Mouse (Mus musculus) kidney, postnatal 36 days (tissue): ENCODE measurements at regions not wholly inside any gene's neighbourhood (a gene's known extent, or its start where the extent isn't known, plus 50 kb on each side); places are given as distances from the start of the nearest gene placed in this dataset.

Experiments used
- DNase-seq, 2 experiments: peaks; one replicate each; pipeline ENCODE4 v3.0.0; 2021 to 2022; ENCODE audit warnings: mixed read lengths in 2 of 2

DNA sequence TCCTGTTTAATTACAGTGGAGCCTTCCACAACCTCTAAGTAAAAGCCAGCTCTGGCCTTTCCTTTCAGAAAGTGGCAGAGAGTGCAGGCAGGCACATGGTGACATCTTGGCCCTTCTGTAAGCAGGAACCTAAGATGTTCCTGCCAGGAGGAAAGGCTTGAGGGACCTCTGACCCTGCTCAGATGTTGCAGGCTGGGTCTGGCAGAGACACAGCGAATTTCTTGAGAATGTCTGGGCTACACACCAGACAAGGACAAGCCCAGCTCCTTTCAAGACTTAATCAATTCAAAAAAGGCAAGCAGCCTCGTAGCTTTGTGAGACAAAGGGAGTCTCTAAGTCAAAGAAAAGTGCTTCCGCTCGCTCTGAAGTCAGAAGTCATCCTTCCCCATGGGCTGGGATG lies 79.2 kb upstream of the 4930583I09Rik start:
- DNase-seq: peak in 1 of 2 experiments; percentile 4

- peak; percentile 79 to 84 for DNase-seq
Observed at GRCm38 (mm10) chr17:64914302-64914701, 78.4 kb upstream of the 4930583I09Rik start.

GRCm38 (mm10) chr17:64908671-64909070 lies 72.8 kb upstream of the 4930583I09Rik start:
- DNase-seq: no peak

DNA sequence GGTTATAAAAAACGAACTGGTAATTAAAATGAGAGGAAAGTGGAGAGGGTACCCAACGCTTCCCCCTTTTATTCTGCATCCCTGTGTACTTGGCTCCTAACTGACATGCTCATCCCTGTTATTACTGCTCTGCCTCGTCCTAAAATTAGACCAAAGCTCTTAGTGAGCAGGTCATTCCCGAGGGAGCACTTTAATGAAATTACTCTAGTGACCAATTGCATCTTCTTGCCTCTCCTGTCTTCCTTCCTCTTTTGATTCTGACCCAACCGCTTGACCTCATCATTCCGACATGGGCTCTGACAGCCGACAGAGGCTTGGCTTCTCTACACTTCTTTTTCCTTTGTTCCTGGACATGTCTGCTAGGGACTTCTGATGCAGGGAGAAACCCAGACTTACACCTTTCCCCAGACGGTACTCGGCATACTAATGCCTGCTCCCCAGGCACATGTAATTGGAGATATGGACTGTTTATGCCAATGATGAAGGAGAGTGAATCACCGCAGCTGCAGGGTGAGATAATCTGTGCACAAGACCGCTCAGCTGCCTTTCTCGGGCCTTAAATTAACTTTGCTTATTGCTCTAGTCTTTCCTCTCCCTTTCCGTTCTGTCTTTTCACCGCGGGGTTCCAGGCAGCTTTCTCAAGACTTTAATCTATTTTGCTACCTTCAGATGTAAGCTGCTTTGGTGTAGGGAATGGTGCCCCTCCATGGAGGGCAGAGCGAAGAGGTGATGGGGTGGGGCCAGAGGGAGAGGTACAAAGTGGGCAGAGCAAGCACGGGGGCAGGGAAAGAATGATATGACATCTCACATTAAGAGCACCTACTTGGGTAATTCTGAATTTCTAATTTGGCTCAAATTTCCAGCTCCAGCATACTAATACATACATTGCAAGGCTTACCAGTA lies 66.1 kb upstream of the 4930583I09Rik start:
- no peak for DNase-seq

GRCm38 (mm10) chr17:64897473-64897872 lies 61.6 kb upstream of the 4930583I09Rik start:
- no peak for DNase-seq

DNA sequence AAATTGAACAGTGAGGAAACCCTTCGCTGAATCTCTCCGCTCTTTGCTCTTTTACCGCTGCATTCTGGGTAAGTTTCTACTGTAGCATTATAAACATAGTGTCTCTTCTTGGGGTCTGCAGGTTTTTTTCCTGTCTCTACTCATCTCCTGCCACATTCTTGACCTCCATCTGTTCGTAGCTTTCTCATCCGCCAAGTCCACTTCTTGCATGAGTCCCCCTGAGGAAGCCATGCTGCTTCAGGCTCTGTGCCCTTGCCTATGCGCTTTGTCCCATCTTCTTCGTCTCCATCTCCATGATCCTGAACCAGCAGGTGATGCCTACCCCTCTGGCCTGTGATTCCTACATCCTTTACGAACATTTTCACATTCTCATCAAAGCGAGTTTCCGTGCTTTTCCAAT lies 60.0 kb upstream of the 4930583I09Rik start:
- DNase-seq: no peak

DNA sequence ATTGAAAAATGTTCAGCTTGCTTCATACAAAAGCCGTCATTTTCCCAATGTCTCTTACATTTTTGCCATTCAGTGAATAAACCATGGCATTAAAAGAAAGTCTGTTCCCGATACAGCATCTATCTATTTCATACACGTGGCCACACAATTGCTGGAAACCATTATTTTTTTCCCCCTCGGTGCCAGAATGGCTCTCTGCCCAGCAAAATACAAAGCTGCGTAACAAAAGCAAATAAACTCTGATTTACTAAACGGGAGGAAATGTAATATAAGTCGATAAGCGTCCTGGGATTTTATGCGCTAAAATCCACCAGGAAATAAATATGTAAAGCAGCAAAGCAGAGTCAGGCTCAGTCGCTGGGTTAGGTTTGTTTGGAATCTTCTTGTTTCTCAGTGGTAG lies 59.6 kb upstream of the 4930583I09Rik start:
- DNase-seq: no peak

GRCm38 (mm10) chr17:64893182-64893902 lies 57.5 kb upstream of the 4930583I09Rik start:
- DNase-seq: no peak
